Comparison of ENCODE assay signal across 7 mouse cellular contexts in genomic region chr2:11172831-11173414, GRCm38 (mm10). TPM values are rescaled to one million over a fixed set of nuclear protein-coding genes. Genes with fewer than 3 reads are reported as not detected.
DNase-seq lines count a peak whose midpoint lies in the region; ATAC-seq lines count a peak whose summit lies in the region.

No protein-coding gene starts in this region.

- no peaks in the 10 kb centered on the region for H3K9me3 ChIP-seq in lung, embryonic 16.5 days (ENCODE audit: control insufficient read depth, low read length)
- H3K9me3 ChIP-seq in forebrain, embryonic 10.5 days = no peaks in the 10 kb centered on the region
- no peaks in the 10 kb centered on the region for H3K9me3 ChIP-seq in hindbrain, embryonic 12.5 days (replicated peaks)
- no peaks in the 10 kb centered on the region for H3K9me3 ChIP-seq in liver, embryonic 13.5 days (replicated peaks)
- H3K9me3 ChIP-seq in stomach, embryonic 14.5 days (ENCODE audit: control insufficient read depth, low read depth, low read length) = no peaks in the 10 kb centered on the region

- H3K36me3 ChIP-seq in lung, embryonic 16.5 days (ENCODE audit: control insufficient read depth, insufficient read depth, low read length) = no peaks in the 10 kb centered on the region
- no peaks in the 10 kb centered on the region for H3K36me3 ChIP-seq in forebrain, embryonic 10.5 days (replicated peaks)
- no peaks in the 10 kb centered on the region for H3K36me3 ChIP-seq in hindbrain, embryonic 12.5 days
- no peaks in the 10 kb centered on the region for H3K36me3 ChIP-seq in liver, embryonic 13.5 days
- no peaks in the 10 kb centered on the region for H3K36me3 ChIP-seq in stomach, embryonic 14.5 days (ENCODE audit: control insufficient read depth, insufficient read depth, low read length)

- WGBS in lung, embryonic 16.5 days = 17% methylated on average over 9 of the region's 9 CpGs
- WGBS in forebrain, embryonic 10.5 days = 14% methylated on average over 9 of the region's 9 CpGs
- WGBS in hindbrain, embryonic 12.5 days = 9% methylated on average over 9 of the region's 9 CpGs
- WGBS in liver, embryonic 13.5 days (ENCODE audit: insufficient replicate concordance) = 6% methylated on average over 9 of the region's 9 CpGs
- WGBS in stomach, embryonic 14.5 days = 14% methylated on average over 9 of the region's 9 CpGs

- peaks cover 5% of the 10 kb centered on the region for H3K4me1 ChIP-seq in lung, embryonic 16.5 days (replicated peaks; ENCODE audit: control insufficient read depth, insufficient read depth, low read length)
- peaks cover 20% of the 10 kb centered on the region for H3K4me1 ChIP-seq in forebrain, embryonic 10.5 days
- H3K4me1 ChIP-seq in hindbrain, embryonic 12.5 days = peaks cover 11% of the 10 kb centered on the region
- H3K4me1 ChIP-seq in liver, embryonic 13.5 days (replicated peaks) = peaks cover 10% of the 10 kb centered on the region
- H3K4me1 ChIP-seq in stomach, embryonic 14.5 days (ENCODE audit: control insufficient read depth, insufficient read depth, low read length) = no peaks in the 10 kb centered on the region

- peak overlapping the region; percentile 56 for H3K4me3 ChIP-seq in lung, embryonic 16.5 days (ENCODE audit: low read length)
- H3K4me3 ChIP-seq in forebrain, embryonic 10.5 days = peak overlapping the region; percentile 60
- H3K4me3 ChIP-seq in hindbrain, embryonic 12.5 days = peak overlapping the region; percentile 41; the same call in 1 of the 2 replicates
- peak overlapping the region; percentile 57 for H3K4me3 ChIP-seq in liver, embryonic 13.5 days (replicated peaks)
- peak overlapping the region; percentile 44 for H3K4me3 ChIP-seq in stomach, embryonic 14.5 days (ENCODE audit: low read depth, low read length)

- no peak for DNase-seq in lung, postnatal 10 days
- DNase-seq in forebrain, embryonic 10.5 days (ENCODE audit: extremely low spot score, low spot score) = no peak
- no peak for DNase-seq in liver, embryonic 13.5 days
- DNase-seq in urinary bladder, postnatal 4 days (ENCODE audit: low spot score in 2 of 2) = no peak

- H3K4me2 ChIP-seq in lung, embryonic 16.5 days (ENCODE audit: low read depth, low read length) = peak overlapping the region; percentile 93
- H3K4me2 ChIP-seq in hindbrain, embryonic 12.5 days (replicated peaks) = peak overlapping the region; percentile 70
- peak overlapping the region; percentile 70 for H3K4me2 ChIP-seq in liver, embryonic 13.5 days
- H3K4me2 ChIP-seq in stomach, embryonic 14.5 days (replicated peaks; ENCODE audit: low read depth, low read length) = peak overlapping the region; percentile 72

- H3K27me3 ChIP-seq in lung, embryonic 16.5 days (ENCODE audit: control insufficient read depth, insufficient read depth, low read depth, low read length) = peaks cover 8% of the 10 kb centered on the region; the same call in 1 of the 2 replicates
- peaks cover 90% of the 10 kb centered on the region for H3K27me3 ChIP-seq in forebrain, embryonic 10.5 days (ENCODE audit: poor library complexity, severe bottlenecking)
- peaks cover 7% of the 10 kb centered on the region; the same call in 1 of the 2 replicates for H3K27me3 ChIP-seq in hindbrain, embryonic 12.5 days
- H3K27me3 ChIP-seq in liver, embryonic 13.5 days = 0 out of 2 replicates have a peak, but pooled peaks cover 6% of the 10 kb centered on the region
- H3K27me3 ChIP-seq in stomach, embryonic 14.5 days (ENCODE audit: control insufficient read depth, insufficient read depth, low read length) = no peaks in the 10 kb centered on the region

- no peak overlapping the region for H3K27ac ChIP-seq in lung, embryonic 16.5 days (ENCODE audit: low read length)
- H3K27ac ChIP-seq in forebrain, embryonic 10.5 days = no peak overlapping the region
- no peak overlapping the region for H3K27ac ChIP-seq in hindbrain, embryonic 12.5 days
- no peak overlapping the region for H3K27ac ChIP-seq in liver, embryonic 13.5 days
- H3K27ac ChIP-seq in stomach, embryonic 14.5 days (ENCODE audit: low read length) = no peak overlapping the region

- ATAC-seq in lung, embryonic 16.5 days (ENCODE audit: low read depth) = no peak; the same call in 1 of the 2 replicates
- peak; percentile 52 for ATAC-seq in hindbrain, embryonic 12.5 days (ENCODE audit: low FRiP score)
- peak; percentile 50; the same call in 1 of the 2 replicates for ATAC-seq in liver, embryonic 13.5 days (ENCODE audit: low read depth)
- no peak for ATAC-seq in stomach, embryonic 14.5 days (ENCODE audit: insufficient number of reproducible peaks, insufficient read depth, low FRiP score, low read depth)

- peak overlapping the region; percentile 58; the same call in 1 of the 2 replicates for H3K9ac ChIP-seq in lung, embryonic 16.5 days (ENCODE audit: low read length)
- no peak overlapping the region for H3K9ac ChIP-seq in hindbrain, embryonic 12.5 days
- peak overlapping the region; percentile 54; the same call in 1 of the 2 replicates for H3K9ac ChIP-seq in liver, embryonic 13.5 days
- H3K9ac ChIP-seq in stomach, embryonic 14.5 days (replicated peaks; ENCODE audit: low read depth, low read length) = no peak overlapping the region

RNA-seq across cellular contexts. Expression of gene Prkcq, which starts 1.0 kb away (rescaled TPM):
- 2.4 and 2.8 TPM in 2 replicates for polyA plus RNA-seq in lung, embryonic 16.5 days (2015; fragmentation: Nextera tagmentation; extraction: Ambion mirVana)
- polyA plus RNA-seq in forebrain, embryonic 10.5 days (2016; fragmentation: Nextera tagmentation; extraction: Ambion mirVana) = 1.3 and 1.7 TPM in 2 replicates
- 2.6 and 3.0 TPM in 2 replicates for polyA plus RNA-seq in hindbrain, embryonic 12.5 days (2016; fragmentation: Nextera tagmentation; extraction: Ambion mirVana)
- 4.6 and 5.8 TPM in 2 replicates for polyA plus RNA-seq in liver, embryonic 13.5 days (2015; fragmentation: Nextera tagmentation; extraction: Ambion mirVana)
- polyA plus RNA-seq in stomach, embryonic 14.5 days (2014; fragmentation: Nextera tagmentation; extraction: Ambion mirVana) = 2.3 and 2.7 TPM in 2 replicates

Comparison
In these comparisons a context has a peak if more than half of its experiments do, and no peak if none do; other contexts are left out.
1. ATAC-seq: peak in hindbrain, embryonic 12.5 days (single experiment) and liver, embryonic 13.5 days (single experiment); none in lung, embryonic 16.5 days (single experiment) and stomach, embryonic 14.5 days (single experiment).
2. H3K9ac ChIP-seq: peak in lung, embryonic 16.5 days (single experiment) and liver, embryonic 13.5 days (single experiment); none in hindbrain, embryonic 12.5 days (single experiment) and stomach, embryonic 14.5 days (single experiment).
3. Peak in every context shown above with its lines, with median percentiles within 50 percentile points of each other: H3K4me2 ChIP-seq and H3K4me3 ChIP-seq.